Mouse (Mus musculus) midbrain, embryonic 13.5 days (tissue): ENCODE measurements at regions not wholly inside any gene's neighbourhood (a gene's known extent, or its start where the extent isn't known, plus 50 kb on each side); places are given as distances from the start of the nearest gene placed in this dataset.

ENCODE experiments used
- ATAC-seq: fragments of 200-750 bp; cut with Nextera tagmentation; 2 replicates; pipeline ENCODE4 v1.8.0; 2017; ENCODE audit warnings: mild to moderate bottlenecking, moderate TSS enrichment, moderate library complexity
- H3K27ac ChIP-seq: fragments of 300-500 bp; sonication (generic); 2 replicates; pipeline ENCODE4 v1.5.1; 2015; ENCODE audit warnings: inconsistent platforms, mild to moderate bottlenecking, moderate library complexity
- H3K27me3 ChIP-seq: fragments of 300-500 bp; sonication (generic); 2 replicates; pipeline ENCODE4 v1.6.1; 2015; ENCODE audit warnings: mild to moderate bottlenecking, inconsistent platforms
- H3K36me3 ChIP-seq: fragments of 300-500 bp; sonication (generic); 2 replicates; pipeline ENCODE4 v1.6.1; 2015; ENCODE audit warnings: mild to moderate bottlenecking, inconsistent platforms
- H3K4me1 ChIP-seq: fragments of 300-500 bp; sonication (generic); replicated peaks from 2 replicates; pipeline ENCODE4 v1.6.1; 2015; ENCODE audit warnings: inconsistent platforms
- H3K4me2 ChIP-seq: fragments of 300-500 bp; sonication (generic); replicated peaks from 2 replicates; pipeline ENCODE4 v1.6.1; 2015; ENCODE audit warnings: moderate library complexity, mild to moderate bottlenecking, inconsistent platforms
- H3K4me3 ChIP-seq: fragments of 300-500 bp; sonication (generic); replicated peaks from 2 replicates; pipeline ENCODE4 v1.5.1; 2015; ENCODE audit warnings: mild to moderate bottlenecking, inconsistent platforms
- H3K9ac ChIP-seq: fragments of 300-500 bp; sonication (generic); replicated peaks from 2 replicates; pipeline ENCODE4 v1.6.1; 2015; ENCODE audit warnings: mild to moderate bottlenecking, inconsistent platforms
- H3K9me3 ChIP-seq: fragments of 300-500 bp; sonication (generic); 2 replicates; pipeline ENCODE4 v1.6.1; 2016; ENCODE audit warnings: mild to moderate bottlenecking, inconsistent platforms
- WGBS: fragments of 180-500 bp; shearing (Covaris S2); methylation state at CpG from one replicate; pipeline ENCODE4 v1.1.7; 2015; 5-methylcytosine and 5-hydroxymethylcytosine counted together

DNA sequence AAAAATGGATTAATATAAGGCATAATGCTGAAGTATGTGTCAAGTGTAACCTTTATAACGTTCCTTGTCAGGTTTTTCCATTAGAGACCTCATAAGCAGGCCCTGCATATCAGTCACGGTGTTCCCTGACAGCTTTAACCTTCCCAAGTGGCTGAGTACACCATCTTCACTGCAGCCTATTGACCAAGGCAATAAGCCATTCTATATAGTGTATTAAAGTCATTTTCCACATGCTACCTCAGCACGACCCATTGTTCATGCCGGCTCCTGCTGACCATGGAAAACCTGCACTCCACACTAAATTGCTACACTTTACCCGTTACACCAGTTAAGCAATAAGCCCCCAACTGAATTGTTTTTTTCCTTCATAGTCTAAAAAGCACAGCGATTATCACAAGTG, 883.0 kb upstream of the Arrdc3 start:
- Histone ChIP-seq H3K27ac (no peak overlapping the region), H3K9me3 (no peaks in the 10 kb centered on the region), H3K9ac (no peak overlapping the region), H3K36me3 (no peaks in the 10 kb centered on the region), H3K27me3 (no peaks in the 10 kb centered on the region), H3K4me3 (no peak overlapping the region), H3K4me1 (peaks cover 4% of the 10 kb centered on the region; the same call in 1 of the 2 replicates), H3K4me2 (no peak overlapping the region)
- ATAC-seq = peak; percentile 48; the same call in 1 of the 2 replicates
- WGBS = 33% methylated on average over 6 of the region's 6 CpGs

DNA sequence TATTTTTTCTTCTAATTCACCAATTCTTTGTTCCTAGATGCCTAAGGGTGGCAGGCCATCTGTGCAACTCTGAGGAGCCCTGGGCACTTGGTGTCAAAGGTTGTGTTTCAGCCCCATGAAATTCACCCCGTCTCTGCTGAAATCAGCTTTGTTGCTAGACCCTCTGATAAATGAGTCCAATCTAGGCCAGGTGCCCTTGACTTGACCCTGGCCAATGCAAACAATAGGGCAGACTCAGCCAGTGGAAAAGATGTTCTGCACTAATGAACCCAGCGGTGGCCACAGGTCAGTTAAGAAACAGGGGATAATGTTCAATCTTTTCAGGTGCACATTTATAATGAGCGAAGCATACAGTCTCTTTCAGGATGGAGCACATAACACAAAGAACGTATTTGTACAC, 882.5 kb upstream of the Arrdc3 start:
- Histone ChIP-seq H3K4me1 (peaks cover 4% of the 10 kb centered on the region; the same call in 1 of the 2 replicates), H3K9me3 (no peaks in the 10 kb centered on the region), H3K4me2 (no peak overlapping the region), H3K27ac (no peak overlapping the region), H3K4me3 (no peak overlapping the region), H3K9ac (no peak overlapping the region), H3K36me3 (no peaks in the 10 kb centered on the region), H3K27me3 (no peaks in the 10 kb centered on the region)
- 0 out of 2 replicates have a peak, but pooled peaks have one; percentile 24 for ATAC-seq
- 12% methylated on average over 4 of the region's 4 CpGs for WGBS
